Mouse (Mus musculus): ENCODE measurements around the gene Ndufa3.

- TF ChIP-seq CTCF (IDR thresholded peaks at IDR 0.05; ENCODE audit: control insufficient read depth, insufficient read depth, low read length) (no peak), POLR2A (IDR thresholded peaks at IDR 0.05; ENCODE audit: borderline replicate concordance, control insufficient read depth, low read depth, low read length) (no peak)
Measured at GRCm38 (mm10) chr7:3587292-3587691, 29.9 kb upstream of the Ndufa3 start.
